Mouse (Mus musculus): Measurements from ENCODE around the gene Prkd2. TPM values are rescaled to one million over a fixed set of nuclear protein-coding genes. Genes with fewer than 3 reads are reported as not detected.

Prkd2 gene
- polyA plus RNA-seq, 1 experiment from 2014 or later, result 16.2 TPM

DNA sequence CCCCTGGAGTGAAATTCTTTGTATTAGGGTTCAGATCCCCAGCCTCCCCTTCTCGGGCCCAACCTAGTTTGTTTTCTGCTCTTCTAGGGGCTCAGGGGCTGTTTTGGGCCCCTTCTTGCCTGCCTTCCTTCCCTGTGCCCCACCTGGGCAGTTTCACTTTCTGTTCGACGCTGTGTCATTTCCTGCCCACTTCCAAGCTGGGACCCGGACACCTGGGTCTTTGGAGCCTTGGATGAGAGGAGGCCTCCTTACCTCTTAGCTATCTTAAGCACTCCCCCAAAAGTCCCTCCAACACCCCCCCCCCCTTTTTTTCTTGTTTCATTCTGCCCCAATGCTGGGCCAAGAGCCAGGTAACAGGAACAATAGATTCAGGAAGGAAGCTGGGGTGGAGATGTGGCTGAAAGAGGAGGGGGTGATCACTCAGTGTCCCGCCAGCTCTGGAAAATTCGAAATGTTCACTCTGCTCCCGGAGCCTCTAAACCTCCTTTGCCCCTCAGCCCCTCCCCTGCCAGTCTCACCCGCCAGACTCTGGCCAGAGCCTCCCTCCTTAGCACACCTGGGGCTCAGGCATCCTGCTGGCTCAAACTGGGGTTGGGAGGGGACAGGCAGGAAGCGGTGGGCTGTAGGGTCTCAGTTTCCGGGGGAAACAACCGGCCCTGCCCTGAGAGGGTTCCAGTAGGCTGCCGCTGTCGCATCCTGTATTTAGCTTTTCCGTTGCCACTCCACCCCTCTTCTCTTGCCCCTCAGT, 2.5 kb downstream of the Prkd2 start:
- no peak for ATAC-seq (ENCODE audit: insufficient number of reproducible peaks, insufficient read depth, low FRiP score, low TSS enrichment, low read depth)
- no peaks in the 10 kb centered on the region for H3K27me3 ChIP-seq
- H3K36me3 ChIP-seq, result peaks cover 41% of the 10 kb centered on the region
- H3K4me1 ChIP-seq (replicated peaks), result peaks cover 29% of the 10 kb centered on the region
- peak overlapping the region; percentile 71 for H3K27ac ChIP-seq
- peak overlapping the region; percentile 99 for H3K4me2 ChIP-seq
- 26% methylated on average over 14 of the region's 14 CpGs for WGBS
- H3K9ac ChIP-seq (replicated peaks), result peak overlapping the region; percentile 50
- no peaks in the 10 kb centered on the region for H3K9me3 ChIP-seq
- peak overlapping the region; percentile 67 for H3K4me3 ChIP-seq (replicated peaks)

DNA sequence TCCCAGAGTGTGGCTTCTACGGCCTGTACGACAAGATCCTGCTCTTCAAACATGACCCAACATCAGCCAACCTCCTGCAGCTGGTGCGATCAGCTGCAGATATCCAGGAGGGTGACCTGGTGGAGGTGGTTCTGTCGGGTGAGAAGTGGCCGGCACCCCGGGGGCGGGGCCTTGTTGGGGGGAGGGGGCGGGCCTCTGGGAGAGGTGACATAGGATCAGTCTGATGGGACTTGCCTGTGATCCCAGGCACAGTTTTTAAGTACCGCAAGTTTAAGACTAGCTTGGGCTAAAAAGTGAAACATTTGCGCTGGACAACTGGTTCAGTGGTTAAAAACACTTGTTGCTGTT, 3.1 kb downstream of the Prkd2 start:
- 37% methylated on average over 10 of the region's 10 CpGs for whole genome bisulfite sequencing
- Histone ChIP-seq H3K27me3 (no peaks in the 10 kb centered on the region), H3K9ac (replicated peaks) (peak overlapping the region; percentile 50; the same call in 1 of the 2 replicates), H3K4me1 (replicated peaks) (peaks cover 29% of the 10 kb centered on the region), H3K36me3 (peaks cover 41% of the 10 kb centered on the region), H3K9me3 (no peaks in the 10 kb centered on the region), H3K27ac (peak overlapping the region; percentile 71), H3K4me3 (replicated peaks) (peak overlapping the region; percentile 67), H3K4me2 (peak overlapping the region; percentile 99)
- no peak for ATAC-seq (ENCODE audit: insufficient number of reproducible peaks, insufficient read depth, low FRiP score, low TSS enrichment, low read depth)

DNA sequence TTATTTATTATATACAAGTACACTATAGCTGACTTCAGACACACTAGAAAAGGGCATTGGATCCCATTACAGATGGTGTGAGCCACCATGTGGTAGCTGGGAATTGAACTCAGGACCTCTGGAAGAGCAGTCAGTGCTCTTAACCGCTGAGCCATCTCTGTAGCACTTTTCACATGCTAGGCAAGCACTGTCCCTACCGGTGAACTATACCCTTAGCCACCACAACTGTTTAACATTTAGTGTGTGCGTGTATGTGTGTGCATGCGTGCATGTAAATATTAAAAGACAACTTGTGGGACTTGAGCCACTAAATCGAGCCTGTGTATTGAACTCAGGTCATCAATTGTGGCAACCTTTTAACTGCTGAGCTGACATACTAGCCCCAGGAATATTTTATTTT, 4.1 kb downstream of the Prkd2 start:
- H3K4me1 ChIP-seq (replicated peaks), result peaks cover 29% of the 10 kb centered on the region
- WGBS, result 94% methylated on average over 5 of the region's 5 CpGs
- H3K27ac ChIP-seq, result no peak overlapping the region
- H3K36me3 ChIP-seq, result peaks cover 44% of the 10 kb centered on the region
- no peak overlapping the region for H3K4me3 ChIP-seq (replicated peaks)
- no peak for ATAC-seq (ENCODE audit: insufficient number of reproducible peaks, insufficient read depth, low FRiP score, low TSS enrichment, low read depth)
- no peaks in the 10 kb centered on the region for H3K9me3 ChIP-seq
- no peaks in the 10 kb centered on the region for H3K27me3 ChIP-seq
- H3K4me2 ChIP-seq, result no peak overlapping the region
- H3K9ac ChIP-seq (replicated peaks), result no peak overlapping the region

DNA sequence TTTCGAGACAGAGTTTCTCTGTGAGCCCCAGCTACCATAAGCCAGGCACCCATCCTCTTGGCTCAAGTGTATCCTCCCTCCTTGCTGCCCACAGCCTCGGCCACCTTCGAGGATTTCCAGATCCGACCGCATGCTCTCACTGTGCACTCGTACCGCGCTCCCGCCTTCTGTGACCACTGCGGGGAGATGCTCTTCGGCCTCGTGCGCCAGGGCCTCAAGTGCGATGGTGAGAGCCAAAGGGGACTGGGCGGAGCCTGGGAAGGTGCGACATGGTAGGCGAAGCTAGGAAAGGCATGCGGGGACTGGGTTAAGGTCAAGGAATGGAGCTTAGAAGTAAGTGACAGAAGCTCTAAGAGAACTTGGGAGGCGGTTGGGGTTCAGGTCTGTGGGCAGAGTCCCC, 4.8 kb downstream of the Prkd2 start:
- ATAC-seq (ENCODE audit: insufficient number of reproducible peaks, insufficient read depth, low FRiP score, low TSS enrichment, low read depth), result no peak
- no peak overlapping the region for H3K4me2 ChIP-seq
- H3K4me3 ChIP-seq (replicated peaks), result no peak overlapping the region
- no peaks in the 10 kb centered on the region for H3K9me3 ChIP-seq
- no peak overlapping the region for H3K27ac ChIP-seq
- peaks cover 51% of the 10 kb centered on the region for H3K36me3 ChIP-seq
- H3K27me3 ChIP-seq, result no peaks in the 10 kb centered on the region
- WGBS, result 86% methylated on average over 19 of the region's 19 CpGs
- H3K4me1 ChIP-seq (replicated peaks), result peaks cover 24% of the 10 kb centered on the region
- no peak overlapping the region for H3K9ac ChIP-seq (replicated peaks)

DNA sequence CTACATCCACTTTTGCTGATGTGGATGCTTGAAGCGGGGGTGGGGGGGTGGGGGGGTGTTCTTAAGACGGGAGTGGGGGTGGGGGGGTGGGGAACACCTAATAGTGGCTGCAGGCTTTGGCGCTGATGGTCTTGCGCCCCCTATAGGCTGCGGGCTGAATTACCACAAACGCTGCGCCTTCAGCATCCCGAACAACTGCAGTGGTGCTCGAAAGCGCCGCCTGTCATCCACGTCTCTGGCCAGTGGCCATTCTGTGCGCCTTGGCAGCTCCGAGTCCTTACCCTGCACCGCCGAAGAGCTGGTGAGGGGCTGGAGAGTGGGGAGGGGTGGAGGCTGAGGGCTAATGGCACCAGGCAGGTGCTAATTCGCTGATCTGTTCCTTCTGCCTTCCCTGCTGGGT, 5.9 kb downstream of the Prkd2 start:
- Histone ChIP-seq H3K36me3 (peaks cover 59% of the 10 kb centered on the region), H3K4me2 (no peak overlapping the region), H3K9me3 (no peaks in the 10 kb centered on the region), H3K9ac (replicated peaks) (no peak overlapping the region), H3K27ac (no peak overlapping the region), H3K4me1 (replicated peaks) (peaks cover 23% of the 10 kb centered on the region), H3K4me3 (replicated peaks) (no peak overlapping the region), H3K27me3 (no peaks in the 10 kb centered on the region)
- 21% methylated on average over 17 of the region's 17 CpGs for WGBS
- ATAC-seq (ENCODE audit: insufficient number of reproducible peaks, insufficient read depth, low FRiP score, low TSS enrichment, low read depth), result no peak

DNA sequence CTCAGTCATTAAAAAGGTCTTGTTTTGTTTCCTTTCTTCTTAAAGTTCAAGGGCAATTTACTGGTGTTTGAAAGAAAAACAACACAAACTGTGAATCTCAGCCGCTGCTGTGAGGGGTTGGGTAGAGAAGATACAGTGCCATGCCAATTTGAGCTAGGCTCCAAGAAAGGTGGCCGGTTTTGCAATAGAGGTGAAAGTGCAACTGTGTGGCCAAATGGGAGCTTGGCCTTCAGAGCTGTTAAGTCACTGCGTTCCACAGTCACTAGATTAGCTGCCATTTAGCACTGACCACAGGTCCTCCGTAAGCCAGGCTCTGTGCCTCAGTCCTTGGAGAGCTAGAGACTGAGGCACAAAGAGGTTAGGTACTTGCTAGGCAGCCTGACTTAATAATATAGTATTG, 8.9 kb downstream of the Prkd2 start:
- H3K36me3 ChIP-seq, result peaks cover 89% of the 10 kb centered on the region
- no peak overlapping the region for H3K9ac ChIP-seq (replicated peaks)
- 87% methylated on average over 4 of the region's 4 CpGs for WGBS
- H3K27me3 ChIP-seq, result no peaks in the 10 kb centered on the region
- no peak overlapping the region for H3K27ac ChIP-seq
- H3K9me3 ChIP-seq, result no peaks in the 10 kb centered on the region
- H3K4me1 ChIP-seq (replicated peaks), result no peaks in the 10 kb centered on the region
- no peak overlapping the region for H3K4me3 ChIP-seq (replicated peaks)
- H3K4me2 ChIP-seq, result no peak overlapping the region
- ATAC-seq (ENCODE audit: insufficient number of reproducible peaks, insufficient read depth, low FRiP score, low TSS enrichment, low read depth), result no peak

DNA sequence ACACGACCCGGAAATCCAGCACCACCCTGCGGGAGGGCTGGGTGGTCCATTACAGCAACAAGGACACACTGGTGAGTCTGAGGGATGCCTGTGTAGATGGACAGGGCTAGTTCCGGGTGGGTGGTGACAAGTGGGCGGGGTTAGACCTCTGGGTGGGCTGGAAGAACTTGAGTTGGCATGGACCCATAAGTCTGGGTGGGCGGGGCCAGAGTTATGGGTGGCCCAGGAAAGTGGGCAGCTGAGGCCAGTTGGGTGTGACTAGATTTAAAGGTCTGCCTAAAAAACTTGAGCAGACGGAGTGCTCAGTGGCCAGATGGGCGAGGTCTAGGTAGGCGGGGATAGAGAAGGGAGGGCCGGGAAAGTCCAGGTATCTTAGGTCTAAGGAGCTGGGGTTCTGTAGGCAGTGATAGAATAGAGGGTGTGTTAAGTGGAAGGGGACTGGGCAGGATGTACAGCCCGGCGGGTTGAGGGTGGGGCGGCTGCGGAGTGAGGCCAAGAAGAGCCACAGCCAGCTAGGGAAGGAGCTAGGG, 10.7 kb downstream of the Prkd2 start:
- 89% methylated on average over 14 of the region's 14 CpGs for WGBS
- Histone ChIP-seq H3K4me2 (no peak overlapping the region), H3K27ac (no peak overlapping the region), H3K4me1 (replicated peaks) (no peaks in the 10 kb centered on the region), H3K9me3 (peaks cover 4% of the 10 kb centered on the region; the same call in 1 of the 2 replicates), H3K4me3 (replicated peaks) (no peak overlapping the region), H3K9ac (replicated peaks) (no peak overlapping the region), H3K36me3 (peaks cover 96% of the 10 kb centered on the region), H3K27me3 (no peaks in the 10 kb centered on the region)
- ATAC-seq (ENCODE audit: insufficient number of reproducible peaks, insufficient read depth, low FRiP score, low TSS enrichment, low read depth), result peak; percentile 13; the same call in 1 of the 2 replicates

DNA sequence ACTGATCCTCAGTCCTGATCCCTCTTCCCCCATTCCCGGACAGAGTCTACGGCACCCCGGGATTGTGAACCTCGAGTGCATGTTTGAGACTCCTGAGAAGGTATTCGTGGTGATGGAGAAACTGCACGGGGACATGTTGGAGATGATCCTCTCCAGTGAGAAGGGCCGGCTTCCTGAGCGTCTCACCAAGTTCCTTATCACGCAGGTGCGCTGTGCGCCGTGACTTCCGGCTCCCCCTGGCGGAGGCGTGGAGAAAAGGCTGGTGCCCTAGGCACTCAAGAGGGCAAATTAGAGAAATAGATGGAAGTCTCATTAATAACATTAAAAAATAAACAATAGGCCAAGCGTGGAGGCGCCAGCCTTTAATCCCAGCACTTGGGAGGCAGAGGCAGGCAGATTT, 15.6 kb downstream of the Prkd2 start:
- Histone ChIP-seq H3K36me3 (peaks cover 81% of the 10 kb centered on the region), H3K9me3 (peaks cover 4% of the 10 kb centered on the region; the same call in 1 of the 2 replicates), H3K4me3 (replicated peaks) (no peak overlapping the region), H3K9ac (replicated peaks) (no peak overlapping the region), H3K27ac (no peak overlapping the region), H3K4me1 (replicated peaks) (no peaks in the 10 kb centered on the region), H3K4me2 (no peak overlapping the region), H3K27me3 (no peaks in the 10 kb centered on the region)
- WGBS, result 20% methylated on average over 17 of the region's 17 CpGs
- no peak for ATAC-seq (ENCODE audit: insufficient number of reproducible peaks, insufficient read depth, low FRiP score, low TSS enrichment, low read depth)

DNA sequence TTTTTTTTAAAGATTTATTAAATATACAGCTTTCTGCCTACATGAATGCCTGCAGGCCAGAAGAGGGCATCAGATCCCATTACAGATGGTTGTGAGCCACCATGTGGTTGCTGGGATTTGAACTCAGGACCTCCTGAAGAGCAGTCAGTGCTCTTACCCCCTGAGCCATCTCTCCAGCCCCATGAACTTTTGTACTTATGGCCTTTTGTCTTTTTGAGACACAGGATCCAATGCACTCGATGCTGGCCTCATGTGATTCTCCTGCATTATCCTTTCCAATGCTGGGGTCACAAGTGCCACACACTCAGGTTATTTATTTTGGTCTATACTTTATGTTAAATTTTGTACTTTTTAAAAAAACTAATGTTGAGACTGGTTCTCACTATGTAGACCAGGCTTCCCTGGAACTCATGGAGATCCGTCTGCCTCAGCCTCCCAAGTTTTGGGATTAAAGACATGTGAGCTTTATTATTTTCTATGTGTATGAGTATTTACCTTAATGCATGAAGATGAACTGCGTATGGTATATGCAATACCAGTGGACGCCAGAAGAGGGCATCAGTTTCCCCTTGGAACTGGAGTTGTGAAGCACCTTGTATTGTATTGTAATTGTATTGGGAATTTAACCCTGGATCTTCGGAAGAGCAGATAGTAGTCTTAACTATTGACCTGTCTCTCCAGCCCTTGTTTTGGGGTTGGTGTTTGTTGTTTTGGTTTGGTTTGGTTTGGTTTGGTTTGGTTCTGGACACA, 17.4 kb downstream of the Prkd2 start:
- 34% methylated on average over 5 of the region's 5 CpGs for WGBS

DNA sequence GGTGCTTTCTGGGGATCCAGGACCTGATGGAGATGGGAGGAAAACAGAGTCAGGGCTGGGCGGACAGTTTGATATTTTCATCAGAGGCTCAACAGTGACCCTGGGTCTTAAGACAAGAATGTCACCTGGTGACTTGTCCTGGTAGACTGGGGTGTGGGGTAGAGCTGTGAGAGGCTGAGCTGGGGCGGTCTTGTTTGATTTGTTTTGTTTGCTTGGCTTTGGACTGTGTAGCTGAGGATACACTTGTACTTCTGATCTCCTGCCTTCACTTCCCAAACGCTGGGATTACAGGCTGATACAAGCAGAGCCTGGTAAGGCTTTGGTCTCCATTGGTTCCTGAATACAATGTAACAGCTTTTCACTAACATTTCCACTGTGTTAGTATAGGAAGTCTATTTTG, 24.8 kb downstream of the Prkd2 start:
- Histone ChIP-seq H3K27me3 (no peaks in the 10 kb centered on the region), H3K9ac (replicated peaks) (no peak overlapping the region), H3K4me2 (no peak overlapping the region), H3K4me1 (replicated peaks) (peaks cover 11% of the 10 kb centered on the region), H3K27ac (no peak overlapping the region), H3K36me3 (peaks cover 78% of the 10 kb centered on the region), H3K9me3 (no peaks in the 10 kb centered on the region), H3K4me3 (replicated peaks) (no peak overlapping the region)
- no peak for ATAC-seq (ENCODE audit: insufficient number of reproducible peaks, insufficient read depth, low FRiP score, low TSS enrichment, low read depth)
- WGBS, result 91% methylated on average over 3 of the region's 3 CpGs

More for the DNA sequence above, 17.4 kb downstream of the Prkd2 start:
- H3K27me3 ChIP-seq, result no peaks in the 10 kb centered on the region
- no peak overlapping the region for H3K9ac ChIP-seq (replicated peaks)
- no peak overlapping the region for H3K4me2 ChIP-seq
- H3K9me3 ChIP-seq, result peaks cover 4% of the 10 kb centered on the region; the same call in 1 of the 2 replicates
- H3K4me1 ChIP-seq (replicated peaks), result no peaks in the 10 kb centered on the region
- no peak overlapping the region for H3K4me3 ChIP-seq (replicated peaks)
- ATAC-seq (ENCODE audit: insufficient number of reproducible peaks, insufficient read depth, low FRiP score, low TSS enrichment, low read depth), result no peak
- no peak overlapping the region for H3K27ac ChIP-seq
- peaks cover 79% of the 10 kb centered on the region for H3K36me3 ChIP-seq

DNA sequence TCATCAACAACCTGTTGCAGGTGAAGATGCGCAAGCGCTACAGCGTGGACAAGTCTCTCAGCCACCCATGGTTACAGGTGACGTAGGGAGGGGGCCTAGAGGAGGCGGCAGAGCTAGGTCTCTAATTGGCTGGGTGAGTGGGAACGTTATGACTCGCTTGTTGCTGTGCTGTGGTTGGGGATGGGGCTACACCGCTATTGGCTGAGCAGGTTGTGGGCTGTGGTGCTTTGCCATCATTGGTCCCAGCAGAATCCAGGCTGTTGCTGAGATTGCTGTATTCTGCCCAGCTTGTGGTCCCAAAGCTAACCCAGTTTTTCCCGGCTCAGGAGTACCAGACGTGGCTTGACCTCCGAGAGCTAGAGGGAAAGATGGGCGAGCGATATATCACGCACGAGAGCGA, 26.8 kb downstream of the Prkd2 start:
- H3K4me3 ChIP-seq (replicated peaks), result peak overlapping the region; percentile 30

More for the DNA sequence above, 26.8 kb downstream of the Prkd2 start:
- Histone ChIP-seq H3K9me3 (no peaks in the 10 kb centered on the region), H3K9ac (replicated peaks) (peak overlapping the region; percentile 38; the same call in 1 of the 2 replicates), H3K27ac (peak overlapping the region; percentile 78), H3K4me1 (replicated peaks) (peaks cover 11% of the 10 kb centered on the region), H3K27me3 (no peaks in the 10 kb centered on the region), H3K4me2 (peak overlapping the region; percentile 50), H3K36me3 (peaks cover 60% of the 10 kb centered on the region)
- peak; percentile 83 for ATAC-seq (ENCODE audit: insufficient number of reproducible peaks, insufficient read depth, low FRiP score, low TSS enrichment, low read depth)
- 10% methylated on average over 16 of the region's 16 CpGs for WGBS

Data from limb, embryonic 12.5 days (tissue).